ENCODE assay signal across 26 mouse cellular contexts in genomic region chr4:59214695-59215094, GRCm38 (mm10). TPM values are rescaled to one million over a fixed set of nuclear protein-coding genes. Genes with fewer than 3 reads are reported as not detected.
DNase-seq lines count a peak whose midpoint lies in the region; ATAC-seq and TF ChIP-seq lines count a peak whose summit lies in the region.
"Had no signal": no experiment of that assay in that cellular context is flagged by ENCODE, and none has a peak within 500 bp of the region (broad histone marks: within the 10 kb centered on the region; RNA-seq: fewer than 3 reads in every experiment).

No protein-coding gene starts in this region.

- DNase-seq in A20 (ENCODE audit: low read depth, low spot score) (peak; percentile 86), CH12.LX (ENCODE audit: extremely low read depth) (no peak)
- DNase-seq in adrenal gland, postnatal 25 days: no peak
- no peak for DNase-seq in cerebellum, adult 9-11 months
- DNase-seq in frontal cortex, postnatal 10 days (ENCODE audit: low spot score in 2 of 2): no peak
- DNase-seq: cerebellum, adult 11-12 months; cerebellum, postnatal 14 days; embryo, embryonic 11 days; heart, postnatal 10 days; kidney, postnatal 36 days; right cerebral cortex, postnatal 14 days; thymus, postnatal 14 days had no signal

- no peak overlapping the region for H3K27ac ChIP-seq in CH12.LX (ENCODE audit: insufficient read depth, low read depth)
- H3K27ac ChIP-seq: embryonic facial prominence, embryonic 13.5 days; forebrain, embryonic 12.5 days; hindbrain, embryonic 10.5 days; limb, embryonic 15.5 days; lung, embryonic 15.5 days; macrophage; midbrain, embryonic 13.5 days; neural tube, embryonic 12.5 days had no signal

- H3K4me1 ChIP-seq in CH12.LX (ENCODE audit: control insufficient read depth in 1 of 2, insufficient read depth in 2 of 2): peaks cover 3 to 12% of the 10 kb centered on the region in 2 experiments
- H3K4me1 ChIP-seq: embryonic facial prominence, embryonic 13.5 days; forebrain, embryonic 12.5 days; hindbrain, embryonic 10.5 days; limb, embryonic 15.5 days; lung, embryonic 15.5 days; midbrain, embryonic 13.5 days; neural tube, embryonic 12.5 days had no signal

- H3K9me3 ChIP-seq in CH12.LX (replicated peaks; ENCODE audit: low read length): no peaks in the 10 kb centered on the region
- H3K9me3 ChIP-seq: embryonic facial prominence, embryonic 13.5 days; forebrain, embryonic 12.5 days; heart, embryonic 12.5 days; hindbrain, embryonic 10.5 days; limb, embryonic 15.5 days; lung, embryonic 15.5 days; midbrain, embryonic 13.5 days; neural tube, embryonic 12.5 days had no signal

- H3K27me3 ChIP-seq in CH12.LX (replicated peaks): no peaks in the 10 kb centered on the region
- H3K27me3 ChIP-seq: embryonic facial prominence, embryonic 13.5 days; forebrain, embryonic 12.5 days; heart, embryonic 12.5 days; limb, embryonic 15.5 days; lung, embryonic 15.5 days; midbrain, embryonic 13.5 days; neural tube, embryonic 12.5 days had no signal

- dilution Hi-C loops in CH12.LX (cut with MboI; ENCODE audit: extremely low pct_ligation_motif_present, extremely low pct_unique_long_range_greater_than_20kb, low sequenced_read_pairs): no loop called here

- TF ChIP-seq EP300 in CH12.LX (IDR thresholded peaks at IDR 0.05; ENCODE audit: low read length): no peak

- TF ChIP-seq CTCF in CH12.LX (conservative IDR thresholded peaks at IDR 0.05 in 1 of 2, IDR thresholded peaks at IDR 0.05 in 1 of 2; ENCODE audit: low read depth in 2 of 2, low read length in 2 of 2): no peak

- H3K4me2 ChIP-seq in CH12.LX (ENCODE audit: insufficient read depth, low read depth, poor library complexity, severe bottlenecking): peak overlapping the region; percentile 38; the same call in 1 of the 2 replicates
- H3K4me2 ChIP-seq: embryonic facial prominence, embryonic 13.5 days; forebrain, embryonic 12.5 days; heart, embryonic 12.5 days; limb, embryonic 15.5 days; lung, embryonic 15.5 days; midbrain, embryonic 13.5 days; neural tube, embryonic 12.5 days had no signal

- in situ Hi-C loops in CH12.LX (cut with MboI; ENCODE audit: low pct_ligation_motif_present, low pct_unique_long_range_greater_than_20kb, low sequenced_read_pairs): no loop called here

- no peak for TF ChIP-seq RAD21 in CH12.LX (IDR thresholded peaks at IDR 0.05; ENCODE audit: low read depth, low read length)

- TF ChIP-seq POLR2A in CH12.LX (IDR thresholded peaks at IDR 0.05; ENCODE audit: low read depth, low read length): no peak

- H3K9ac ChIP-seq in CH12.LX (ENCODE audit: insufficient read depth, low read depth): no peak overlapping the region
- H3K9ac ChIP-seq: embryonic facial prominence, embryonic 13.5 days; forebrain, embryonic 12.5 days; heart, embryonic 12.5 days; limb, embryonic 15.5 days; lung, embryonic 15.5 days; midbrain, embryonic 13.5 days; neural tube, embryonic 12.5 days had no signal

- H3K79me2 ChIP-seq in CH12.LX (replicated peaks; ENCODE audit: control insufficient read depth, extremely low read depth, insufficient read depth, poor library complexity, severe bottlenecking): peaks cover 12% of the 10 kb centered on the region; the same call in 1 of the 2 replicates

- peak; percentile 85 for ATAC-seq in inflammation-experienced regulatory T-cells, adult 6 months
- peak; percentile 54 for ATAC-seq in megakaryocyte-erythroid progenitor cell, adult 5-6 weeks (replicated peaks; ENCODE audit: low FRiP score, low TSS enrichment, poor library complexity, severe bottlenecking)
- ATAC-seq: hindbrain, embryonic 16.5 days; intestine, postnatal 0 days; midbrain, embryonic 13.5 days had no signal

- peaks cover 44 to 84% of the 10 kb centered on the region in 2 experiments for H3K36me3 ChIP-seq in CH12.LX (replicated peaks in 1 of 2; ENCODE audit: control insufficient read depth in 1 of 2, insufficient read depth in 1 of 2, low read length in 1 of 2)

- no peak overlapping the region for H3K4me3 ChIP-seq in CH12.LX (replicated peaks in 1 of 3; ENCODE audit: low read depth in 2 of 3, low read length in 2 of 3, poor library complexity in 1 of 3)
- H3K4me3 ChIP-seq: embryonic facial prominence, embryonic 13.5 days; erythroblast, embryonic 14.5 days; forebrain, embryonic 12.5 days; heart, embryonic 12.5 days; hindbrain, embryonic 10.5 days; limb, embryonic 15.5 days; lung, embryonic 15.5 days; midbrain, embryonic 13.5 days; neural tube, embryonic 12.5 days had no signal

TF ChIP-seq in CH12.LX, 34 proteins besides CTCF, POLR2A, EP300 and RAD21:
- no peak for TF ChIP-seq E2F4 (IDR thresholded peaks at IDR 0.05; ENCODE audit: insufficient replicate concordance, low read depth, low read length)
- TF ChIP-seq BHLHE40 (IDR thresholded peaks at IDR 0.05; ENCODE audit: low read depth, low read length): peak; percentile 58; the same call in 1 of the 2 replicates
- TF ChIP-seq TCF12 (IDR thresholded peaks at IDR 0.05; ENCODE audit: low read depth, low read length): no peak
- no peak for TF ChIP-seq USF2 (conservative IDR thresholded peaks at IDR 0.05; ENCODE audit: low read depth, low read length)
- TF ChIP-seq HCFC1 (IDR thresholded peaks at IDR 0.05; ENCODE audit: low read depth, low read length): no peak

RNA-seq across cellular contexts. Expression of gene Ugcg, which starts 25.6 kb away (rescaled TPM):
- total RNA-seq in CH12.LX (2012; rRNA removed) (28.7 and 33.8 TPM in 2 replicates), CH12.LX (2014; rRNA removed) (68.7 and 69.5 TPM in 2 replicates)
- polyA plus RNA-seq in CH12.LX (2012; ENCODE audit: insufficient read length, low read depth): 24.2 and 25.8 TPM in 2 replicates
- polyA plus RNA-seq in inflammation-experienced regulatory T-cells, adult 6 months (2017; shearing (Covaris generic)): 10 to 100 TPM in 2 of 3 experiments, 1 to 10 TPM in 1; 8.7 to 20.6 (median 16.4) TPM
- total RNA-seq in megakaryocyte-erythroid progenitor cell, adult 5-6 weeks (2014; fragmentation: Nextera tagmentation): 223 and 236 TPM in 2 replicates
- 225 and 282 TPM in 2 replicates for total RNA-seq in megakaryocyte-erythroid progenitor cell, adult 5-6 weeks (2017)
- 40.6 and 42.7 TPM in 2 replicates for total RNA-seq in adrenal gland, postnatal 25 days (2021)
